Mouse (Mus musculus): ENCODE data around the gene Gm20517.

GRCm38 (mm10) chr17:47562875-47563274 lies 48.5 kb upstream of the Gm20517 start:
- no peak for TF ChIP-seq CTCF (IDR thresholded peaks at IDR 0.05; ENCODE audit: low read depth)
- no peak for TF ChIP-seq EP300 (IDR thresholded peaks at IDR 0.05; ENCODE audit: low read depth)

Measured in liver, embryonic 14.5 days (tissue).